Mouse (Mus musculus) lung, postnatal 0 days (tissue): ENCODE data around the gene 2010003K11Rik.

Source experiments
- CTCF ChIP-seq: IDR thresholded peaks from 2 replicates; pipeline ENCODE4 v1.5.1; 2016; ENCODE audit warnings: antibody characterized with exemption, mild to moderate bottlenecking
- EP300 ChIP-seq: IDR thresholded peaks from 2 replicates; pipeline ENCODE4 v1.6.1; 2016; ENCODE audit warnings: antibody characterized with exemption, mild to moderate bottlenecking, control low read depth

- TF ChIP-seq EP300 (no peak), CTCF (no peak)
These were observed 3.7 kb downstream of the 2010003K11Rik start for GRCm38 (mm10) chr19:4494707-4495106.
